Mouse (Mus musculus) CH12.LX (cell line): ENCODE measurements around the gene Reln. TPM values are rescaled to one million over a fixed set of nuclear protein-coding genes. Genes with fewer than 3 reads are reported as not detected.

Experiments used
- DNase-seq: peaks from one replicate; pipeline ENCODE4 v3.0.0-alpha.2; 2013; ENCODE audit errors: extremely low read depth
- H3K27ac ChIP-seq: 2 replicates; pipeline ENCODE4 v1.5.1; 2012; ENCODE audit warnings: low read depth, mild to moderate bottlenecking, control low read depth, moderate library complexity; ENCODE audit not compliant: insufficient read depth
- H3K27me3 ChIP-seq: replicated peaks from 2 replicates; pipeline ENCODE3; 2012; ENCODE audit warnings: inconsistent platforms
- H3K36me3 ChIP-seq, 2 experiments: replicated peaks in 1 of 2; 2 replicates each; pipeline versions ENCODE3 to v1.6.1; 2012; ENCODE audit warnings: inconsistent platforms in 1 of 2, low read length in 1 of 2, mild to moderate bottlenecking in 1 of 2, mixed read lengths in 1 of 2, moderate library complexity in 1 of 2; ENCODE audit not compliant: control insufficient read depth in 1 of 2, insufficient read depth in 1 of 2
- H3K4me1 ChIP-seq, 2 experiments: 2 replicates each; pipeline ENCODE4 v1.6.1; 2012; ENCODE audit warnings: inconsistent platforms in 1 of 2, moderate library complexity in 1 of 2; ENCODE audit not compliant: insufficient read depth in 2 of 2, control insufficient read depth in 1 of 2
- H3K4me2 ChIP-seq: 2 replicates; pipeline ENCODE4 v1.6.1; 2012; ENCODE audit warnings: low read depth, mild to moderate bottlenecking, control low read depth; ENCODE audit not compliant: poor library complexity, insufficient read depth, severe bottlenecking
- H3K4me3 ChIP-seq, 3 experiments: fragments of 150-350 bp in 1 of 3; sonication (generic) in 1 of 3; replicated peaks in 1 of 3; 2 replicates each; pipeline versions ENCODE3 to v1.5.1; 2011 to 2012; ENCODE audit warnings: low read depth in 2 of 3, low read length in 2 of 3, mild to moderate bottlenecking in 2 of 3, moderate library complexity in 2 of 3, control low read depth in 1 of 3, improper control_type of control experiment in 1 of 3, inconsistent platforms in 1 of 3, mixed read lengths in 1 of 3; ENCODE audit not compliant: poor library complexity in 1 of 3
- H3K79me2 ChIP-seq: replicated peaks from 2 replicates; pipeline ENCODE4 v1.6.1; 2012; ENCODE audit warnings: mild to moderate bottlenecking, moderate library complexity; ENCODE audit not compliant: control insufficient read depth, poor library complexity, insufficient read depth, severe bottlenecking; ENCODE audit errors: extremely low read depth
- H3K9ac ChIP-seq: 2 replicates; pipeline ENCODE4 v1.6.1; 2012; ENCODE audit warnings: low read depth, mild to moderate bottlenecking, control low read depth, moderate library complexity; ENCODE audit not compliant: insufficient read depth
- H3K9me3 ChIP-seq: replicated peaks from 2 replicates; pipeline ENCODE3; 2012; ENCODE audit warnings: low read length, inconsistent platforms, mixed read lengths
- CHD1 ChIP-seq: IDR thresholded peaks from 2 replicates; pipeline ENCODE4 v1.6.1; 2012; ENCODE audit warnings: low read depth, low read length, improper control_type of control experiment, inconsistent platforms
- E2F4 ChIP-seq: IDR thresholded peaks from 2 replicates; pipeline ENCODE4 v1.6.1; 2011; ENCODE audit warnings: low read depth, low read length, improper control_type of control experiment; ENCODE audit not compliant: insufficient replicate concordance
- ELF1 ChIP-seq: IDR thresholded peaks from 2 replicates; pipeline ENCODE4 v1.6.1; 2014; ENCODE audit warnings: low read depth, mild to moderate bottlenecking, inconsistent platforms, low read length, improper control_type of control experiment
- EP300 ChIP-seq: IDR thresholded peaks from 2 replicates; pipeline ENCODE4 v1.6.1; 2011; ENCODE audit warnings: low read length, improper control_type of control experiment
- ETS1 ChIP-seq: conservative IDR thresholded peaks from 2 replicates; pipeline ENCODE4 v1.6.1; 2012; ENCODE audit warnings: low read depth, mild to moderate bottlenecking, inconsistent platforms, low read length, improper control_type of control experiment, moderate library complexity
- GABPA ChIP-seq: IDR thresholded peaks from 2 replicates; pipeline ENCODE4 v1.6.1; 2012; ENCODE audit warnings: low read depth, low read length, improper control_type of control experiment, inconsistent platforms; ENCODE audit not compliant: insufficient replicate concordance
- HCFC1 ChIP-seq: IDR thresholded peaks from 2 replicates; pipeline ENCODE4 v1.6.1; 2012; ENCODE audit warnings: low read depth, mild to moderate bottlenecking, inconsistent platforms, low read length, improper control_type of control experiment
- MAFK ChIP-seq: IDR thresholded peaks from 2 replicates; pipeline ENCODE4 v1.6.1; 2011; ENCODE audit warnings: low read length, improper control_type of control experiment; ENCODE audit not compliant: insufficient replicate concordance
- MAZ ChIP-seq: IDR thresholded peaks from 2 replicates; pipeline ENCODE4 v1.6.1; 2012; ENCODE audit warnings: low read depth, mild to moderate bottlenecking, inconsistent platforms, low read length, improper control_type of control experiment, moderate library complexity
- MEF2A ChIP-seq: IDR thresholded peaks from 2 replicates; pipeline ENCODE4 v1.6.1; 2014; ENCODE audit warnings: low read depth, mild to moderate bottlenecking, inconsistent platforms, low read length, improper control_type of control experiment, borderline replicate concordance
- MXI1 ChIP-seq: IDR thresholded peaks from 2 replicates; pipeline ENCODE4 v1.6.1; 2011; ENCODE audit warnings: mild to moderate bottlenecking, low read depth, low read length, improper control_type of control experiment
- MYC ChIP-seq: IDR thresholded peaks from 2 replicates; pipeline ENCODE4 v1.6.1; 2011; ENCODE audit warnings: low read depth, mild to moderate bottlenecking, improper control_type of control experiment, low read length
- POLR2AphosphoS2 ChIP-seq: IDR thresholded peaks from 2 replicates; pipeline ENCODE4 v1.6.1; 2011; ENCODE audit warnings: low read depth, low read length, improper control_type of control experiment
- RAD21 ChIP-seq: IDR thresholded peaks from 2 replicates; pipeline ENCODE4 v1.6.1; 2011; ENCODE audit warnings: low read depth, mild to moderate bottlenecking, low read length, improper control_type of control experiment, moderate library complexity
- RCOR1 ChIP-seq: conservative IDR thresholded peaks from 2 replicates; pipeline ENCODE4 v1.6.1; 2012; ENCODE audit warnings: low read depth, mild to moderate bottlenecking, inconsistent platforms, low read length, improper control_type of control experiment
- TBP ChIP-seq: conservative IDR thresholded peaks from 2 replicates; pipeline ENCODE4 v1.6.1; 2011; ENCODE audit warnings: low read depth, low read length, improper control_type of control experiment
- TCF12 ChIP-seq: IDR thresholded peaks from 2 replicates; pipeline ENCODE4 v1.6.1; 2014; ENCODE audit warnings: low read depth, mild to moderate bottlenecking, inconsistent platforms, low read length, improper control_type of control experiment
- UBTF ChIP-seq: IDR thresholded peaks from 2 replicates; pipeline ENCODE4 v1.6.1; 2012; ENCODE audit warnings: low read depth, mild to moderate bottlenecking, inconsistent platforms, low read length, improper control_type of control experiment, moderate library complexity
- USF1 ChIP-seq: IDR thresholded peaks from 2 replicates; pipeline ENCODE4 v1.6.1; 2014; ENCODE audit warnings: low read depth, mild to moderate bottlenecking, inconsistent platforms, low read length, improper control_type of control experiment
- ZC3H11A ChIP-seq: IDR thresholded peaks from 2 replicates; pipeline ENCODE4 v1.6.1; 2012; ENCODE audit warnings: low read depth, mild to moderate bottlenecking, inconsistent platforms, low read length, improper control_type of control experiment
- ZKSCAN1 ChIP-seq: IDR thresholded peaks from 2 replicates; pipeline ENCODE4 v1.6.1; 2012; ENCODE audit warnings: low read depth, inconsistent platforms, low read length, improper control_type of control experiment, borderline replicate concordance
- ZNF384 ChIP-seq: IDR thresholded peaks from 2 replicates; pipeline ENCODE4 v1.6.1; 2012; ENCODE audit warnings: low read depth, low read length, improper control_type of control experiment, inconsistent platforms
- dilution Hi-C: fragments of 300-500 bp; cut with MboI; formaldehyde crosslinking; loops from 2 replicates; pipeline ENCODE4 v1.14.3; 2020; ENCODE audit warnings: low sequenced_read_pairs; ENCODE audit not compliant: extremely low pct_unique_long_range_greater_than_20kb, extremely low pct_ligation_motif_present
- in situ Hi-C: fragments of 300-500 bp; cut with MboI; formaldehyde crosslinking; loops from 3 replicates; pipeline ENCODE4 v1.14.3; 2019; ENCODE audit warnings: low sequenced_read_pairs, low pct_ligation_motif_present, low pct_unique_long_range_greater_than_20kb, mixed read lengths
- polyA plus RNA-seq: library from polyadenylated mRNA; unstranded; fragments of >175 nt; gene quantifications from 2 replicates; pipeline ENCODE4 v1.2.1, GENCODE M21; 2012; ENCODE audit warnings: low read depth; ENCODE audit not compliant: insufficient read length
- total RNA-seq, 2 experiments: library from RNA; depleted of rRNA; stranded (reverse); fragments of 300-350 nt in 1 of 2; fragments of >200 nt in 1 of 2; gene quantifications; 2 replicates each; pipeline ENCODE4 v1.2.3; 2012 to 2014

The Reln gene
- total and polyA plus RNA-seq, 3 experiments = 0.03 to 0.04 TPM; not detected in 1

DNA sequence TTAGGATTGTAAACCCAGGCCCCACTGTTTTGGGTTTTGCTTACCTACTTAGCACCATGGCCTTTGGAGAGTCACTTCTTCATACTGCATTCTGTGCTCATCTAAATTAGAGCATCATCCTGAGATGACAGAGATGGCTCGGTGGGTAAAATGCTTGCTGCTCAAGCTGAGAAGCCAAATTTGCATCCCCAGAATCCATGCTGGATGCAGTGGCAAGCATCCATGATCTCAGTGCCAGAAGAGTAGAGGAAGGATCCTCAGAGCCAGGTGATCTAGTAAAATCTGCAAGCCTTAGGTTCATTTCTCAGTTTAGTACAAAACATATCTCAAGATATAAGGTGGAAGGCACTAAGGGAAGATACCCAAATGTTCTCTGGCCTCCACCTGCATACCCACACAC lies 20.7 kb downstream of the Reln start:
- Histone ChIP-seq H3K4me3 (no peak overlapping the region), H3K36me3 (no peaks in the 10 kb centered on the region), H3K27me3 (no peaks in the 10 kb centered on the region), H3K9ac (no peak overlapping the region), H3K4me1 (0 out of 4 replicates have a peak, but pooled peaks cover 0 to 2% of the 10 kb centered on the region in 2 experiments), H3K79me2 (no peaks in the 10 kb centered on the region), H3K9me3 (no peaks in the 10 kb centered on the region), H3K27ac (no peak overlapping the region), H3K4me2 (no peak overlapping the region)
- TF ChIP-seq MXI1 (no peak), ETS1 (no peak), E2F4 (no peak), HCFC1 (no peak), ZKSCAN1 (no peak), USF1 (no peak), RCOR1 (no peak), MEF2A (no peak), CHD1 (no peak), EP300 (no peak), TCF12 (no peak)
- DNase-seq = no peak
- dilution Hi-C loops (no loop called here), in situ Hi-C loops (no loop called here)

GRCm38 (mm10) chr5:22317807-22318206 lies 26.7 kb downstream of the Reln start:
- in situ Hi-C loops = no loop called here
- Histone ChIP-seq H3K27ac (no peak overlapping the region), H3K79me2 (no peaks in the 10 kb centered on the region), H3K9ac (no peak overlapping the region), H3K4me1 (no peaks in the 10 kb centered on the region), H3K4me3 (no peak overlapping the region), H3K4me2 (no peak overlapping the region), H3K36me3 (no peaks in the 10 kb centered on the region), H3K27me3 (no peaks in the 10 kb centered on the region), H3K9me3 (no peaks in the 10 kb centered on the region)
- no peak for TF ChIP-seq ZNF384
- no peak for TF ChIP-seq MXI1
- TF ChIP-seq ETS1 = no peak
- no peak for TF ChIP-seq GABPA
- no peak for TF ChIP-seq TBP
- TF ChIP-seq MAZ = no peak
- no peak for TF ChIP-seq RAD21
- no peak for TF ChIP-seq E2F4
- TF ChIP-seq ZC3H11A = no peak
- TF ChIP-seq UBTF = no peak
- TF ChIP-seq POLR2AphosphoS2 = no peak
- TF ChIP-seq HCFC1 = no peak
- no peak for TF ChIP-seq ELF1
- no peak for TF ChIP-seq MAFK
- no peak for TF ChIP-seq MYC
- dilution Hi-C loops = no loop called here
- DNase-seq = no peak
